Mouse (Mus musculus) midbrain, embryonic 15.5 days (tissue): ENCODE results near the gene Pcid2. TPM values are rescaled to one million over a fixed set of nuclear protein-coding genes. Genes with fewer than 3 reads are reported as not detected.

Experiments
- microRNA-seq: library from miRNA; unstranded; fragments of <30 nt; microRNA quantifications from one replicate; pipeline ENCODE4, GENCODE M21; 2016
- polyA plus RNA-seq: library from polyadenylated mRNA; unstranded; fragments of >200 nt; fragmentation: Nextera tagmentation; extraction: Ambion mirVana; gene quantifications from 2 replicates; pipeline ENCODE4 v1.2.1, GENCODE M21; 2015

The Pcid2 gene
- polyA plus RNA-seq, 1 experiment from 2014 or later: 42.1 TPM

Small RNA genes within 50 kb of the gene (microRNA-seq; reads per million reads assigned to microRNA genes)
- not detected for gene Mir7065

Other genes with a start within 250 kb of the Pcid2 start
- gene Mcf2l, start 231.7 kb downstream of the Pcid2 start, polyA plus RNA-seq: 176 and 189 TPM in 2 replicates
- 0.09 TPM in 1 of 2 replicates, not detected in the other for gene F7, start 79.4 kb downstream of the Pcid2 start, polyA plus RNA-seq
- 0.21 and 0.56 TPM in 2 replicates for gene F10, start 68.2 kb downstream of the Pcid2 start, polyA plus RNA-seq
- 1.6 and 1.7 TPM in 2 replicates for gene Proz, start 44.5 kb downstream of the Pcid2 start, polyA plus RNA-seq
- 70.4 and 74.9 TPM in 2 replicates for gene Cul4a, start 162 bp upstream of the Pcid2 start, polyA plus RNA-seq
- 259 and 285 TPM in 2 replicates for gene Lamp1, start 53.7 kb upstream of the Pcid2 start, polyA plus RNA-seq
- 15.9 and 16.3 TPM in 2 replicates for gene Grtp1, start 95.2 kb upstream of the Pcid2 start, polyA plus RNA-seq
- gene Adprhl1, start 148.7 kb upstream of the Pcid2 start, polyA plus RNA-seq: 1.1 TPM in 1 of 2 replicates, not detected in the other
- gene Dcun1d2, start 182.7 kb upstream of the Pcid2 start, polyA plus RNA-seq: 33.8 and 36.8 TPM in 2 replicates
- gene Tmco3, start 182.7 kb upstream of the Pcid2 start, polyA plus RNA-seq: 47.6 and 57.1 TPM in 2 replicates
- 88.3 and 90.2 TPM in 2 replicates for gene Tfdp1, start 233.3 kb upstream of the Pcid2 start, polyA plus RNA-seq